Comparison of ENCODE assay signal across 12 mouse cellular contexts in the genomic region with DNA sequence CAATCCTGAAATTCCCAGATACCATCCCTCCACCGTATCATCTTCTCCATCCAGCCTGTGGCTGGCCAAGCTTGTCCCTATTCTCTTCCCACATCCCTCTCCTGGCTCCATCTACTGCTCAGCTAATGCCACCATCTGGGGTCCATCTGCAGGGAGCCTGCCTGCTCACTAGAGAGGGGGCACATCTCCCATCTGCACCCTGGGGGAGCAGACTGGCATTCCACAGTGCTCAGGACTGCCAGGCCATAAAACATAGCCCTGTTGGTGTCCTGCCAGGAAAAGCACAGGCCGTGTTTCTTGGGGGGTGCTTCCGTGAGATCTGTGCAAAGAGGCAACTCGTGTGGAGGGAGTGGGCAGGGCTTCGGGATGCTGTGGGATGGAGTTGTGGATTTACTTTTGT.
A peak's percentile ranks its signal among the peaks of the same experiment; 100 is the strongest.
DNase-seq lines count a peak whose midpoint lies in the region; TF ChIP-seq lines count a peak whose summit lies in the region.
"Had no signal": no experiment of that assay in that cellular context is flagged by ENCODE, and none has a peak within 500 bp of the region (broad histone marks: within the 10 kb centered on the region; RNA-seq: fewer than 3 reads in every experiment).

No protein-coding gene starts in this region.

- TF ChIP-seq CTCF in lung, adult 2 months (IDR thresholded peaks at IDR 0.05; ENCODE audit: insufficient read depth, low read length), result no peak

- H3K4me1 ChIP-seq in lung, adult 2 months (ENCODE audit: control insufficient read depth, insufficient read depth, low read length), result no peaks in the 10 kb centered on the region
- H3K4me1 ChIP-seq: midbrain, embryonic 13.5 days had no signal

- TF ChIP-seq POLR2A in lung, adult 2 months (IDR thresholded peaks at IDR 0.05; ENCODE audit: borderline replicate concordance, extremely low read depth, low read depth, low read length), result no peak

- intact Hi-C loops in left cerebral cortex, postnatal 14 days (cut with DNase I), result no loop called here

- peak; percentile 44 to 49 for DNase-seq in left cerebral cortex, adult 18-20 months (ENCODE audit: low spot score in 2 of 2)
- no peak for DNase-seq in left cerebral cortex, adult 11 months (ENCODE audit: low spot score)
- peak; percentile 65 to 68 for DNase-seq in layer of hippocampus, adult 18-20 months (ENCODE audit: low spot score in 2 of 2)
- DNase-seq in left cerebral cortex, postnatal 14 days (ENCODE audit: low spot score in 2 of 2), result peak; percentile 25 to 27
- DNase-seq in adrenal gland, postnatal 25 days, result no peak
- DNase-seq in adrenal gland, postnatal 10 days, result no peak
- DNase-seq in lung, adult 2 months, result no peak
- DNase-seq: adrenal gland, adult 2 months; gastrocnemius, postnatal 14 days; kidney, postnatal 14 days; thymus, postnatal 4 days had no signal

- WGBS in lung, adult 2 months, result 58% methylated on average over 5 of the region's 5 CpGs

- no peak overlapping the region for H3K4me3 ChIP-seq in lung, adult 2 months (replicated peaks; ENCODE audit: extremely low read depth, low read depth, low read length)
- H3K4me3 ChIP-seq: midbrain, embryonic 13.5 days had no signal

Comparison
In these comparisons a context has a peak if more than half of its experiments do, and no peak if none do; other contexts are left out.
1. DNase-seq: peak in left cerebral cortex, adult 18-20 months (2 of 2), layer of hippocampus, adult 18-20 months (2 of 2) and left cerebral cortex, postnatal 14 days (2 of 2); none in left cerebral cortex, adult 11 months (single experiment), adrenal gland, postnatal 25 days (single experiment), adrenal gland, postnatal 10 days (single experiment) and lung, adult 2 months (single experiment).